Mouse (Mus musculus) mesoderm, embryonic 11.5 days (tissue): ENCODE data around the gene Psmd13.

Source experiments
- DNase-seq: peaks from one replicate; pipeline ENCODE4 v3.0.0-alpha.2; 2012; ENCODE audit warnings: low read depth, low spot score

Psmd13 gene

GRCm38 (mm10) chr7:140944236-140944635 is 62.5 kb downstream of the Psmd13 start:
- DNase-seq: no peak

- no peak for DNase-seq
Measured at GRCm38 (mm10) chr7:140945247-140945646, 63.5 kb downstream of the Psmd13 start.

GRCm38 (mm10) chr7:140946311-140946710 is 64.5 kb downstream of the Psmd13 start:
- no peak for DNase-seq

GRCm38 (mm10) chr7:140946980-140947379 is 65.2 kb downstream of the Psmd13 start:
- no peak for DNase-seq

GRCm38 (mm10) chr7:140948161-140948560 is 66.4 kb downstream of the Psmd13 start:
- DNase-seq: no peak
